Mouse (Mus musculus) splenic B cell, adult 2 months (primary cell): Measurements from ENCODE around the gene Zfp941.

Source experiments
- DNase-seq: peaks from one replicate; pipeline ENCODE4 v3.0.0-alpha.2; 2011; ENCODE audit warnings: low read depth, low spot score
- H3K27me3 ChIP-seq: 2 replicates; pipeline ENCODE4 v1.6.1; 2012; ENCODE audit warnings: mild to moderate bottlenecking, low read length, moderate library complexity, mixed read lengths; ENCODE audit not compliant: control insufficient read depth, poor library complexity, insufficient read depth, severe bottlenecking
- H3K36me3 ChIP-seq: 2 replicates; pipeline ENCODE4 v1.6.1; 2012; ENCODE audit warnings: mild to moderate bottlenecking, low read length, moderate library complexity, mixed read lengths; ENCODE audit not compliant: control insufficient read depth, poor library complexity, insufficient read depth, severe bottlenecking

Zfp941 gene

DNA sequence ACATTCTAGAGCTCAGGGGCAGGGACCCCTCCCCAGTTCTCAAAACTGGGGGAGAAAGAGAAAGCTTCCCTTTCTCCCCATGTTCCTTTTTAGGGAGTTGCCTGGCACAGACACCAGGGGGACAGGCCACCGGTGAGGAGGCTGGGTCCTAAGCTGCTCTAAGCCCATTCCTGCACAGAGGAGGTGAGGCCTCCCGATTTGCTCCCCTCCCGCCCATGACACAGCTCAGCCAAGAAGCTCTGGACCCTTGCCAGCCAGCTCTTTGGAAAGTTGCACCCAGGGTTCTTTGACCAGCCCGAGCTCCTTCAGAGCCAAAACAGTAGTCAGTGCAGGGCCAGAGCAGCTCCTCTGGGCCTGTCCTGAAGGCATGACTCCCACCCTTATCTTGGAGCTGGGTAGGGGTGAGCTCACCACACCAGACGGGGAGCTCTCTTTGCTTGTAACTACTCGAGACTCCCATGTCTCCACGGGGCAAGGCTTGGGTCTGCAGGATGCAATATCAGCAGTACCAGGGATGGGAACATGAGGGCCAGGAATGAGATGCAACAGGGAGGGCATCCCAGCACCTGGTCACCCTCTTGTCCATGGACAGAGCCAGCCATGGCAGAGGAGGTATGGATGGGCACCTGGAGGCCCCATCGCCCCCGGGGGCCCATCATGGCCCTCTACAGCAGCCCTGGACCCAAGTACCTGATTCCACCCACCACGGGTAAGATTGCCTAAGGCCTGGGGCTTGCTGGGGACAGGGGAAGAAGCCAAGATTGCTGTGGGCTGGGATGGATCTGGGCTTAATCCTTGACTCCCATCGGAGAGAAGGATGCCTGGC is 26.0 kb upstream of the Zfp941 start, which contains the start of gene Odf3:
Gene Odf3, plus strand, starts transcription at position 51 of the 826 bp plus-strand sequence.
- no peaks in the 10 kb centered on the region; the same call in 1 of the 2 replicates for H3K27me3 ChIP-seq
- DNase-seq = no peak
- H3K36me3 ChIP-seq = 0 out of 2 replicates have a peak, but pooled peaks cover 1% of the 10 kb centered on the region

DNA sequence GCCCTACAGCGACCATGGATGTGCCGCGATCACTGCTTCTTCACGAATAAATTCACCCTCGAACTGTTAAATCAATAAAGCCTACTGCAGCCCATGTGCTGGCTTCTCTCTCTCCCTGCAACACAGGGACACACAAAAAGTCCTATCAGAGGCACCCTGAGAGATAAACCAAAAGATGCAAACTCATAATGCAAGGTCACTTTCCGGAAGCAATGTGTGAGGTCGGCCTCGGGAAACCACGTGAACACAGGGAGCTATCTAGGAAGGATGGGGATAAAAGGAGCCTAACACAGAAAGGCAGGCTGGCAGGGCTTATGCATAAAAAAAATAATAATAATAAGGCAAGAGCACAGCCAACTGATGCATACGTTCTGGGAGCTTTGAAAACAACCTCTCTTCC is 24.7 kb upstream of the Zfp941 start:
- DNase-seq = no peak
- H3K27me3 ChIP-seq = no peaks in the 10 kb centered on the region; the same call in 1 of the 2 replicates
- H3K36me3 ChIP-seq = 0 out of 2 replicates have a peak, but pooled peaks cover 1% of the 10 kb centered on the region

DNA sequence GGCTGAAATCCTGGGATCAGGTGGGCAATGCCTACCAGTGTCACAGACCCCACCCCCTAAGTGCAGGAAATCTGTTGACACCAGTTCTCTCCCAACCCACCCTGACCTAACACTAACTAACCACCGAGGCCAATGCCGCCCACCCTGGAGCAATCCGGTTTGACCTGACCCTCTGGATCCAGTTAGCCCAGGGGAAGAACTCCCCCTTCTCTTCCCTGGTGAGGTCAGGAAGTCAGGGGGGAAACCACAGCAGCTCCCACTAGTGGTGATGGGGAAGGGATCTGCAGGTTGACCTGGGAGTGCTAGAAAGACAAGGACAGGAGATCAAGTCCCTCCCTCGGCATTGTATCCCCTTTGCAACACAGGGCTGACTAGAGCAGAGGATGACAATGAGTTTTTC is 23.7 kb upstream of the Zfp941 start:
- DNase-seq = no peak
- no peaks in the 10 kb centered on the region; the same call in 1 of the 2 replicates for H3K27me3 ChIP-seq
- H3K36me3 ChIP-seq = no peaks in the 10 kb centered on the region

- H3K27me3 ChIP-seq = no peaks in the 10 kb centered on the region; the same call in 1 of the 2 replicates
- no peaks in the 10 kb centered on the region for H3K36me3 ChIP-seq
- peak; percentile 93 for DNase-seq
Observed at GRCm38 (mm10) chr7:140844905-140845665, 23.1 kb upstream of the Zfp941 start, which contains the start of gene Scgb1c1. Scgb1c1 (plus strand) TSS chr7:140845547.

DNA sequence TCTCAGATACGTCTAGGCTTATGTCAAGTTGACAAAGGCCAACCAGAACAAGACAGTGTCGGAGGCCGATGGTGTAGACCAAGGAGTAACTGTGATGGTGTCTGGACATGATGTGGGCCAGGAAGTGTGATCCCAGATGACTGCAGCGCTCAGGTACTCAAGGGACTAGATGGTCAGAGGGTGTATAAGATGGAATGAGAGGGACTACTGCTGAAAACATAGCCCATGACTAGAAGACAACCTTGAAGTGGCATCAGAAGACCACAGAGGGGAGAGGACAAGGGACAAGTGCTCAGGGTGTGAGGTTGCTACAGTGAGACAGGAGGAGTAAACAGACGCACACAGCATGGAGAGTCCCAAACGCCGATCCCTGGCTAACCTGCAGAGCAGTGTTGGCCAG is 21.8 kb upstream of the Zfp941 start:
- DNase-seq = no peak
- H3K36me3 ChIP-seq = no peaks in the 10 kb centered on the region

GRCm38 (mm10) chr7:140840750-140841735 is 19.1 kb upstream of the Zfp941 start:
- DNase-seq = no peak
- Histone ChIP-seq H3K36me3 (no peaks in the 10 kb centered on the region), H3K27me3 (no peaks in the 10 kb centered on the region)

More for the DNA sequence above, 21.8 kb upstream of the Zfp941 start:
- H3K27me3 ChIP-seq = no peaks in the 10 kb centered on the region; the same call in 1 of the 2 replicates

- no peak for DNase-seq
- no peaks in the 10 kb centered on the region for H3K27me3 ChIP-seq
Observed at GRCm38 (mm10) chr7:140839556-140839955, 17.6 kb upstream of the Zfp941 start.

DNA sequence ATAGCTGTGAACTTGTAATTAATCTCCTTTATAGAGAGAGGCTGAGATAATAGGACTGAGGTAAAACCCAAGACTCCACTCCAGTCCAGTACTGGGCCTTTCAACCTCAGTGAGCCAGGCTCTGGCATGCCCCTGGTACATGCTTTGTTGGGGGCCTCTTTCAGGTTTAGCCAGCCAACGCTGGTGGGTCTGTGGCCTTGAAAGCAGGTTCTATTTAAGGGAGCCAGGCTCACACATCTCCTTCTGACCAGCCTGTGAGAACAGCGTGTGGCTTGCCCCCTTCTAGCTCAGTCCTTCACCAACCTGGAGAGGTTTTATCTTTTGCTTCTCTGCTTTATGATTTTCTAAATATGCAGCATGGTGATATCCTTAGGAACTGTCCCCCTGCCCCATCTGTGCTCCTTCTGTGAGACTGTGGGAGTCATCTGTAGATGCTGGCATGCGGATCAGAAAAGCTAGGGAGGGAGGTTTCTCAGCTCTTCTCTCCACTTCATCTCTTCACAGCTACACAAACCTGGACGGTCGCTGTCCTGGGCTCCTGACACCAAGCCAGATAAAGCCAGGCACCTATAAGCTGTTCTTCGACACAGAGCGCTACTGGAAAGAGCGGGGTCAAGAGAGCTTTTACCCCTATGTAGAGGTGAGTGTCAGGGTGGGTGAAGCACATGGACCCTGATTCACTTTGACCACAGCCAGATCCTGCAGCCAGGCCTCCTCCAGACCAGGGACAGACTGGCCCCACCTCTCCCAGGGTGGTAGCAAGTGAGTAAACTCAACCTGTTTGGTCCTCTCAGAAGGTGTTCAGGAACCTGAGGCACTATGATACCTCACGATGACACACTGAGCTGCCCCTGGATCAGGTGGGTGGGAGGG is 14.5 kb upstream of the Zfp941 start:
- H3K36me3 ChIP-seq = no peaks in the 10 kb centered on the region
- DNase-seq = no peak
- H3K27me3 ChIP-seq = no peaks in the 10 kb centered on the region

More at GRCm38 (mm10) chr7:140839556-140839955, 17.6 kb upstream of the Zfp941 start:
- no peaks in the 10 kb centered on the region for H3K36me3 ChIP-seq

- Histone ChIP-seq H3K36me3 (no peaks in the 10 kb centered on the region), H3K27me3 (no peaks in the 10 kb centered on the region)
Observed at GRCm38 (mm10) chr7:140835758-140836087, 13.7 kb upstream of the Zfp941 start.

GRCm38 (mm10) chr7:140834968-140835757 is 13.2 kb upstream of the Zfp941 start, which contains the start of gene Urah:
Urah (plus strand) TSS chr7:140835018.
- Histone ChIP-seq H3K36me3 (no peaks in the 10 kb centered on the region), H3K27me3 (no peaks in the 10 kb centered on the region)
- no peak for DNase-seq

More at GRCm38 (mm10) chr7:140835758-140836087, 13.7 kb upstream of the Zfp941 start:
- DNase-seq = no peak

- Histone ChIP-seq H3K27me3 (no peaks in the 10 kb centered on the region), H3K36me3 (no peaks in the 10 kb centered on the region)
- DNase-seq = no peak
Observed at GRCm38 (mm10) chr7:140833341-140833740, 11.4 kb upstream of the Zfp941 start.

DNA sequence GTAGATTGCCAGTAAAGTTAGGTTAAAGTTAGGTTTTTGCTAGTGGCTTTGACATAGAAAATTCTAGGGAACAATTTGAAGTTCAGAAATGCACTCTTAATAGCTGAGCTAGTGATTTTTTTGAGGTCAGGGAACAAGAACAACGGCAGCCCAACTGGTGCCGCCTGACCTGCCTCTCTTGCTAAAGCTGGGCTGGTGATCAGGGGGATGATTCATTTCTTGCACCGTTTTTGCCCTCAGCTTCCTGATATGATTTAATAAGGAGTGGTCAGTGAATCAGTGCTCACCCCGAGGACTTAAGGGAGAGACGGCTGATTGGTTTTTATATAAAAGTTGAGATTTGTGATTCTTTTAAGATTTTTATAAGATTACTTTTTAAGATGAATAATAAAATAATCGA is 9.5 kb upstream of the Zfp941 start:
- H3K36me3 ChIP-seq = no peaks in the 10 kb centered on the region
- DNase-seq = no peak
- no peaks in the 10 kb centered on the region for H3K27me3 ChIP-seq
